Mouse (Mus musculus) brain, embryonic 14.5 days (tissue): ENCODE measurements around the gene Klf9.

Experiments used
- CTCF ChIP-seq: fragments of 200-500 bp; IDR thresholded peaks from 2 replicates; pipeline ENCODE4 v1.5.1; 2012; ENCODE audit warnings: inconsistent platforms, mild to moderate bottlenecking, moderate library complexity, borderline replicate concordance; ENCODE audit not compliant: insufficient read depth, insufficient read length; ENCODE audit errors: extremely low read depth
- POLR2A ChIP-seq: fragments of 200-500 bp; IDR thresholded peaks from 2 replicates; pipeline ENCODE4 v1.6.1; 2012; ENCODE audit warnings: mild to moderate bottlenecking, inconsistent platforms, borderline replicate concordance; ENCODE audit not compliant: poor library complexity, insufficient read depth, insufficient read length, severe bottlenecking; ENCODE audit errors: extremely low read depth

DNA sequence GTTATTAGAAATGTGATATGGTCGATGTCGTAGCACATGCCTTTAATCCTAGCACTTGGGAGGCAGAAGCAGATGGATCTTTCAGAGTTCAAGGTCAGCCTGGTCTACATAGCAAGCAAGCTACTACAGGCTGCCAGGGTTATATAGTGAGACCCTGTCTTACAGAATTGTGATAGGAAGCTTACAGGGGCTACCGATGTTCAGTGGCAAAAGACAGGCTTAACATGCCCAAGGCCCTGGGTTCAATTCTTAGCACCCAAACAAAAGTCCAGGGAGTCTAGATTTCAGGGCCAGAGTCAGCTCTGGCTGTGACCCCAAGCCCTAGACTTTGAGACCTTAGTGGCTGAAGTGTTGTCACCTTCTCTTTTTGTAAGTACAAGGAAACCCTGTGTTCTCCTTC lies 4.1 kb downstream of the Klf9 start:
- TF ChIP-seq CTCF (no peak), POLR2A (no peak)
